Mouse (Mus musculus): ENCODE data around the gene Sptbn1. TPM values are rescaled to one million over a fixed set of nuclear protein-coding genes. Genes with fewer than 3 reads are reported as not detected.

Sptbn1 gene
- total RNA-seq (2023): 100 to 1,000 TPM; 199 to 212 TPM

DNA sequence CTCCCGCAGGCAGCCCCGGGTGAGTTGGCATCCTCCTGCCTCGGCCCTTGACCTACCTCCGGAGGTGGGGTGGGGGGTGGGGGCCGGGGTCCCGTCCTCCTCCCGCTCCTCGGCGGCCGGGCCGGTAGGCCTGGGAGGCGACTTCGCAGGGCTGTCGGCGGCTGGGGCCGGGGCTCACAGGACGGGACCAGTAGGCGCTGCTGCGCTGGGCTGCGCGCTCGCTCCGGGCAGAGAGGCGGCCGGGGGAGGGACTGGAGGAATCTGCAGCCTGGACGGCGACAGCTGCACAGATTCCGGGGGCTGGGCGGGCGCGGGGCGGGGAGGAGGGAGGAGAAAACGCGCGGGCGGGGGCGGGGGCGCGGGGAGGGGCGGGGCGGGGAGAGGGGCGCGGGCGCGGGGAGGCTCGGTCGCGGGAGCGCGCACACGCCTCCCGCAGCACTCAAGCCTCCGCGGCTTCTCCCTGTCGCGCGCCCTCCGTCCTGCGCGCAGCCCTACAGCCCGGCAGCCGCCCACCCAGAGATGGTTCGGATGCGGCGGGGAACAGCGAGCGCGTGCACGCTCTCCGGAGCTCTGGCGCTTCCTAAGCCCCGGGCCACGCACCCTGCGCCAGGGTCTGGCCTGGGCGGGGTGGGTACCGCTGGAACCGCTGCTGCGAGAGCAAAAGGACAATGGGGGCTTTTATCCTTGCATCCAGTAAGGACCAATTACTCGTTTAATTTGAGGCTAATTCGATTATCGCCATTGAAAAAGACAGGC is at the start of gene Sptbn1:
Gene Sptbn1, minus strand, starts transcription at position 284 of the 756 bp plus-strand sequence.

Other genes with a start within 250 kb of the Sptbn1 start
- 1 to 10 TPM in 1 of 2 experiments, under 1 TPM in 1; 0.65 to 1.8 TPM for gene Eml6, start 242.1 kb downstream of the Sptbn1 start, total RNA-seq (2023)
- gene 4930505A04Rik, start 203.7 kb upstream of the Sptbn1 start, total RNA-seq (2023): not detected

Measured in B cell, adult 67 days (primary cell).